Mouse (Mus musculus): ENCODE results near the gene Ccdc124. TPM values are rescaled to one million over a fixed set of nuclear protein-coding genes. Genes with fewer than 3 reads are reported as not detected.

The Ccdc124 gene
- 79.7 and 84.1 TPM in 2 replicates for polyA plus RNA-seq (2015; fragmentation: Nextera tagmentation; extraction: Ambion mirVana)

DNA sequence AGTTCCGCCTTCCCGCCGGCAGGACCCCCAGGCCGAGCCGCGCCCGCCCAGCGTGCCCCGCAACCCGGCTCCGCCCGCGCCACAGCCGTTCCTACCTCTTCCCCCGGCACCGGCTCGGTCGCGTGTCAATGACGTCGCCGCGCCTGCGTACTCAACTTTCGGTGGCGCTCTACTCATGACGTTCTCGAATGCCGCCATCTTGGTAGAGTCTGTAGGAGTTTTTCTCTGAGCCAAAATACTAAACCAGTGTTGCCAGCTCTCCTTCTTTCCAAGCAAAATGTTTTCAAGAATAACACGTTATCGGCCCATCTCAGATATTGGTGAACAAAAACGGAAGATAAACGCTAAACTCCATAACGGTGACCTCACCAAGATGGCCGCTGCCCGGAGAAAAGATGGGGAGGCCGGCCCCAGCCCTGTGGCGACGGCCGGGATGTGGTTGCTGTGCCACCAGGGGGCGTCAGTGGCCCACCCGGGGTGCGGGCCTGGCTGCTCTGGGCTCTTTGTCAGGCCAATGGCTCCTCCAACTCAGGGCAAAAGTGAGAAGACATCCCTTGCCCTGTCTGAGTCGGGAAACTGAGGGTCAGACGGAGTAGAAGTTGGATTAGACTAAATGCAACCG, at the start of gene Ccdc124:
Ccdc124 (minus strand) TSS at position 572 of the 622 bp plus-strand sequence.
- ATAC-seq (replicated peaks; ENCODE audit: insufficient number of reproducible peaks, insufficient read depth, low FRiP score, low read depth) = peak; percentile 85
- Histone ChIP-seq H3K9me3 (replicated peaks) (no peaks in the 10 kb centered on the region), H3K9ac (peak within 1 kb of the TSS; percentile 75), H3K4me2 (peak within 1 kb of the TSS; percentile 94), H3K27me3 (no peaks in the 10 kb centered on the region), H3K27ac (peak within 1 kb of the TSS; percentile 78), H3K4me3 (peak within 1 kb of the TSS; percentile 90), H3K36me3 (no peaks in the 10 kb centered on the region), H3K4me1 (replicated peaks) (peaks cover 23% of the 10 kb centered on the region)
- under 1% methylated on average over 46 of the region's 46 CpGs for WGBS

DNA sequence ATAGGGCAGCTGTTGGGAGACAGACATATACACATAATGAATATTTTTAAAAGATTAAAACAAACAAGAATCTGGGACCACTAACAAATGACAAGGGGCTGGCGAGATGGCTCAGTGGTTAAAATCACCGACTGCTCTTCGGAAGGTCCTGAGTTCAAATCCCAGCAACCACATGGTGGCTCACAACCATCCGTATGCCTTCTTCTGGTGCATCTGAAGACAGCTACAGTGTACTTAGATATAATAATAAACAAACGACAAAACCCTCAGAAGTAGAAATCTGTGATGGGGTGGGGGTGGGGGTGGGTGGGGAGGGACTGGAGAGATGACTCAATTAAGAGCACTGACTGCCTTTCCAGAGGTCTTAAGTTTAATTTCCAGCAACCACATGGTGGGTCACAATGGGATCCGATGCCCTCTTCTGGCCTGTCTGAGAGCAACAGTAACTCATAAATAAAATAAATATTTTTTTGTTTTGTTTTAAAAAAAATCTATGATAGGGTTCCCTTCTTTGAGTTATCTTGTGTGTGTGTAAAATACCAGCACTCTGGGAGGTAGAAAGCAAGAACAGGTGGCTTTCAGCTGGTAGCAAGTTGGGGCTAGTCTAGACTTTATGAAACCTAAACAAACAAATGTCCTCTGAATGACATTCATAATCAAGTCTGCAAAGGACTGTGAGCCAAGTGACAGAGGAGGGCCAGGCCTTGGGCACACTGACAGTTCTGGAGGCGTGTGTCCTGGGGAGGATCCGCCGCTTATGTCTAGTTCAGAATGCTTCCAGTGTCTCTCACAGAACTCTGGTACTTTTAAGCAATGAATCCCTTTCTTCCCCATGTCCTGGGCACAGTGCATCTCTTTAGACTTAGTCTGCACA, 46.6 kb upstream of the Ccdc124 start:
- no peak for ATAC-seq (replicated peaks; ENCODE audit: insufficient number of reproducible peaks, insufficient read depth, low FRiP score, low read depth)
- Histone ChIP-seq H3K9ac (no peak overlapping the region), H3K36me3 (peaks cover 35% of the 10 kb centered on the region), H3K27ac (no peak overlapping the region), H3K9me3 (replicated peaks) (no peaks in the 10 kb centered on the region), H3K4me3 (no peak overlapping the region), H3K4me1 (replicated peaks) (0 out of 2 replicates have a peak, but pooled peaks cover 3% of the 10 kb centered on the region), H3K27me3 (no peaks in the 10 kb centered on the region), H3K4me2 (no peak overlapping the region)
- WGBS = 81% methylated on average over 9 of the region's 9 CpGs

DNA sequence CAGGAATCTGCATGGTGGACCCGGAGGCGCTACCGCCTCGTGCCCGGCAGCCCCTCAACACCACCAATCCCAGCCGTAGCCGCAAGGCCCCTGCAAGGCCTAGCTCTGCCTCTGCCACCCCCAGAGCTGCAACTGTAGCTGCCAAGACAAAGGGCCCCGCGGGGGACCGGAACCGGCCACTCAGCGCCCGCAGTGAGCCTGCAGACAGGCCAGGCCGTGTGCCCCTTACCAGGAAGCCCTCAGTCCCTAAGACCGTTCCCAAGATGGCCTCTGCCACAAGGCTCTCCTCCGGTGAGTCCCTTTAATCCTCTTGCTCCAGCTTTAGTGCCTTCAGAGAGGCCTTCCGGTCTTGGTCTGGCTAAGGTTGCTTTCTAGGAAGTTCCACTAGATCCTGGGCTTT, 41.0 kb upstream of the Ccdc124 start:
- Histone ChIP-seq H3K4me2 (no peak overlapping the region), H3K4me3 (no peak overlapping the region), H3K4me1 (replicated peaks) (no peaks in the 10 kb centered on the region), H3K27me3 (no peaks in the 10 kb centered on the region), H3K9me3 (replicated peaks) (no peaks in the 10 kb centered on the region), H3K27ac (no peak overlapping the region), H3K9ac (no peak overlapping the region), H3K36me3 (peaks cover 70% of the 10 kb centered on the region)
- 94% methylated on average over 17 of the region's 17 CpGs for WGBS
- no peak for ATAC-seq (replicated peaks; ENCODE audit: insufficient number of reproducible peaks, insufficient read depth, low FRiP score, low read depth)

DNA sequence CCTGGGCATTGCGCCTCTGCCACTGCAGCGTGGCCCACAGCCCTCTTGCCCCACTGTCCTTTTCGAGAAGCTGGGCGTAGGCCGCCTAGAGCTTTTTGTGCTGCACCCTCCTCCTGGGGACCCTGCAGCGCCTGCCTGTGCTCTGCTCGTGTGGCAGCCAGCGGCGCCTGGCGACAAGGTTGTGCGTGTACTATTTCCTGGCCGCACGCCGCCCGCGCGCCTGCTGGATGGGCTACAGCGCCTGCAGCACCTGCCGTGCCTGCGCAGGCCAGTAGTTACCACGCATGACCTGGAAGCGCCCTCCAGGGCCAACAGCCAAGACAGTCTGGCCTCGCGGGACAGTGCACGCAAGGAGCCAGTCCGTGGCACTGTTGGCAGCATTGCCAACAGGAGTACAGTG, 39.8 kb upstream of the Ccdc124 start:
- Histone ChIP-seq H3K27ac (no peak overlapping the region), H3K9me3 (replicated peaks) (no peaks in the 10 kb centered on the region), H3K27me3 (no peaks in the 10 kb centered on the region), H3K4me2 (no peak overlapping the region), H3K4me3 (no peak overlapping the region), H3K36me3 (peaks cover 67% of the 10 kb centered on the region), H3K4me1 (replicated peaks) (no peaks in the 10 kb centered on the region), H3K9ac (no peak overlapping the region)
- 94% methylated on average over 26 of the region's 26 CpGs for WGBS
- ATAC-seq (replicated peaks; ENCODE audit: insufficient number of reproducible peaks, insufficient read depth, low FRiP score, low read depth) = no peak

DNA sequence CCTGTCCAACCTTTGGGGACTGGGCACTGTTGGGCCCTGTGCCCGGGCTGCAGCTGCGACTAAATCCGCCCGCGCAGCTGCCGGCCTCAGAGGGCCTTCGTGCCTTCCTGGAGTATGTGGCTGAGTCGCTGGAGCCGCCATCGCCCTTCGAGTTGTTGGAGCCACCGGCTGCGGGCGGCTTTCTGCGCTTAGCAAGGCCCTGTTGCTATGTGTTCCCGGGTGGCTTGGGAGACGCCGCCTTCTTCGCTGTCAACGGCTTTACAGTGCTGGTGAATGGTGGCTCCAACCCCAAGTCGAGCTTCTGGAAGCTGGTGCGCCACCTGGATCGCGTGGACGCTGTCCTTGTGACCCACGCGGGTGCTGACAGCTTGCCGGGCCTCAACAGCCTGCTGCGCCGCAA, 39.2 kb upstream of the Ccdc124 start:
- H3K36me3 ChIP-seq = peaks cover 61% of the 10 kb centered on the region
- H3K4me2 ChIP-seq = no peak overlapping the region
- H3K4me3 ChIP-seq = no peak overlapping the region
- H3K9ac ChIP-seq = no peak overlapping the region
- no peak overlapping the region for H3K27ac ChIP-seq
- H3K9me3 ChIP-seq (replicated peaks) = no peaks in the 10 kb centered on the region
- WGBS = 85% methylated on average over 30 of the region's 30 CpGs
- no peaks in the 10 kb centered on the region for H3K27me3 ChIP-seq
- ATAC-seq (replicated peaks; ENCODE audit: insufficient number of reproducible peaks, insufficient read depth, low FRiP score, low read depth) = no peak
- no peaks in the 10 kb centered on the region for H3K4me1 ChIP-seq (replicated peaks)

DNA sequence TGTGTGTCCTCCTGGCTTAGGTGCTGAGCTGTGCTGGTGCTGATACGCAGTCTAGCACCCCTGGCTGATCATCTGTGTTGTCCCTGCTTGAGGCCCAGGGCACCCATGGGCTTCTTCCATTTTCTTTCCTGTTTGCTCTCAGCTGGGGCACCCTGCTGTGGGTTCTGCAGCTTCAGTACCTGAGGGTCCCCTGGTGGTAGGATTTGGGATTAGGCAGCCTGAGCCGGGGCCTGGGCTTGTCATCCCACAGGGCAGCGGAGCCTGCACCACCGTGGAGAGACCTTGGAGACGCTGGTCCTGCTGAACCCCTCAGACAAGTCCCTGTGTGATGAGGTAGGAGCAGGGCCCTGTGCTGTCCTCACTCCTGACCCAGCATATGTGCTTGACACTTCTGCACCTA, 37.9 kb upstream of the Ccdc124 start:
- no peak overlapping the region for H3K9ac ChIP-seq
- no peaks in the 10 kb centered on the region for H3K9me3 ChIP-seq (replicated peaks)
- H3K36me3 ChIP-seq = peaks cover 49% of the 10 kb centered on the region
- H3K27me3 ChIP-seq = no peaks in the 10 kb centered on the region
- H3K4me1 ChIP-seq (replicated peaks) = peaks cover 13% of the 10 kb centered on the region
- WGBS = 77% methylated on average over 5 of the region's 5 CpGs
- no peak for ATAC-seq (replicated peaks; ENCODE audit: insufficient number of reproducible peaks, insufficient read depth, low FRiP score, low read depth)
- no peak overlapping the region for H3K4me3 ChIP-seq
- H3K4me2 ChIP-seq = no peak overlapping the region
- no peak overlapping the region for H3K27ac ChIP-seq

DNA sequence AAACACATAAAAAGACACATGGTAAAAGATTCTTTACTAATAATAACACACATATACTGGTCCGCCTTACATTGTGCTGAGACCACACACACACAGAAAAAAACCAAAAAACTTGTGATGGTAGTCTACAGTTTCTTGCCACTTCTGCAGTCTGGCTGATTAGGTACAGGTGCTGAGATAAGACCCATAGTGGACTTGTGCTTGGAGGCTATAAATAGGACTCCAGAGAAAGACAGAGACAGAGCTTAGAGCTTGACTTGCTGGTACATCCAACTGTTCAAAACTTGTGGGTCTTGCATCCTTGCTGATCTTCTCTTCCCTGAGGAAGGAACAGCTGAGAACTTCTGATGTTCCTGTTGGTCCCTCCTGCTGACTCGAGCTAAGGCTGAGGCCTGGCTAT, 33.8 kb upstream of the Ccdc124 start:
- Histone ChIP-seq H3K27ac (no peak overlapping the region), H3K4me3 (no peak overlapping the region), H3K4me1 (replicated peaks) (peaks cover 20% of the 10 kb centered on the region), H3K9ac (no peak overlapping the region), H3K36me3 (peaks cover 9% of the 10 kb centered on the region), H3K9me3 (replicated peaks) (no peaks in the 10 kb centered on the region), H3K4me2 (peak overlapping the region; percentile 75; the same call in 1 of the 2 replicates), H3K27me3 (no peaks in the 10 kb centered on the region; the same call in 1 of the 2 replicates)
- WGBS = 66% methylated on average over 2 of the region's 2 CpGs
- ATAC-seq (replicated peaks; ENCODE audit: insufficient number of reproducible peaks, insufficient read depth, low FRiP score, low read depth) = no peak

DNA sequence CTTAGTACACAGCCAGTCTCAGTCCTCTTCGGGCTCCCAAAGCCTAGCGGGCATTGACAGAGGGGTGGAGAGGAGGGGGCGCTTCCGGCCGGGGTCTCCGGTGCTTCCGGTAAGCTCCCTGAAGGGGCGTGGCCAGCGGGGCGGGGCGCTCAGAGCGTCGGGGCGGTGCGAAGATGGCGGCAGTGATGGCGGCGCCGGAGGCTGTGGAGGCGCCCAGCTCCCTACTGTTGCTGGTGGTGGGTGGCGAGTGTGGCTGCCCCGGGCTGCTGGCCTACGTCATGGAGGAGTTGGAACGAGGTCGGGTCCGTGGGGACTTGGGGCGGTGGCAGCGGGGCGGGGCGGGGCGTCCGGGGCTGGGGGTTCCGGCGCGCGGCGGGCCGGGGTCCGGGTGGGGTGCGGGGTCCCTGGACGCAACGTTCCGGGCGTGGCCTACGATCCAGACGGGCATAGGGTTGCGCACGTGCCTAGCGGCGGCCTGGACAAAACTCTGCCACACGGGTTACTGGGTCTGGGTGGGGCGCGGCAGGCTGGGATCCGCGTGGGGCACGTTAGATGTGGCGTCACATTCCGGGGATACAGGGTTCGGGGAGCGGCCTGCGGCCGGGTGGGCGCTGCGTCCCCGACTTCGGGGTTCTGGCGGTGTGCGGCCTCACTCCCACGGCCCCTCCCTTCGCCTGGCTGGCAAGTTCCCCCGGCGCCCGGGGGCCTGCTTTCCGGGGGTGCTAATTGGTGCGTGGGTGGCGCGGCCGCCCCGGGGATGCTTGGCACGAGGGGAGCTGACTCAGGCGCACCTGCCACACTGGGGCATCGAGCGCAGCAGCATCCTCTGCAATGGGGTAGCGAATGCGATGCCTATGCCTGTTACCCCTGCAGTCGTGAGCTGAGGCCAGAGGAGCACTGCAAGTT, 32.3 kb upstream of the Ccdc124 start, which contains the start of gene Map1s:
Map1s (plus strand) TSS at position 102 of the 906 bp plus-strand sequence.
- Histone ChIP-seq H3K27me3 (no peaks in the 10 kb centered on the region; the same call in 1 of the 2 replicates), H3K4me1 (replicated peaks) (peaks cover 20% of the 10 kb centered on the region), H3K36me3 (no peaks in the 10 kb centered on the region), H3K4me2 (peak within 1 kb of the TSS; percentile 75), H3K27ac (peak within 1 kb of the TSS; percentile 93), H3K9me3 (replicated peaks) (no peaks in the 10 kb centered on the region), H3K9ac (peak within 1 kb of the TSS; percentile 84), H3K4me3 (peak within 1 kb of the TSS; percentile 83)
- under 1% methylated on average over 86 of the region's 86 CpGs for WGBS
- ATAC-seq (replicated peaks; ENCODE audit: insufficient number of reproducible peaks, insufficient read depth, low FRiP score, low read depth) = peak; percentile 87

DNA sequence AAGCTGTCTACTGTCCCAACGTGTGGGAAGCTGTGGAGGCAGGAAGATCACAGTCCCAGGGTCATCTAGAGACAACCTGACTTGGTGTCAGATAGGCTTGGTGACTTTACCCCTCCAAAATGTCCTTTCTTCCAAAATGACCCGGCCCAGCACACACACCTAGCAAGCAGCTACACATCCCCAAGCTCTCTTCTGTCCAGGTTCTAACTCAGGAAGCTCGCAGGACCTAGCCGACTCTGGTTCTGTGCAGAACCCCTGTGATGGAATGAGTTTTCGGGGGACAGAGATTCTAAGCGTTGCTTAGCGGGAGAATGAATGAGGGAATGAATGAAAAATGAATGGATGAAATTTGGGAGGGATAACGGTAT, 31.7 kb upstream of the Ccdc124 start:
- Histone ChIP-seq H3K9ac (peak overlapping the region; percentile 84), H3K4me2 (peak overlapping the region; percentile 75), H3K27ac (peak overlapping the region; percentile 93), H3K36me3 (no peaks in the 10 kb centered on the region), H3K27me3 (no peaks in the 10 kb centered on the region; the same call in 1 of the 2 replicates), H3K4me1 (replicated peaks) (peaks cover 20% of the 10 kb centered on the region), H3K4me3 (peak overlapping the region; percentile 83), H3K9me3 (replicated peaks) (no peaks in the 10 kb centered on the region)
- WGBS = 17% methylated on average over 8 of the region's 8 CpGs
- ATAC-seq (replicated peaks; ENCODE audit: insufficient number of reproducible peaks, insufficient read depth, low FRiP score, low read depth) = no peak; the same call in 1 of the 2 replicates

DNA sequence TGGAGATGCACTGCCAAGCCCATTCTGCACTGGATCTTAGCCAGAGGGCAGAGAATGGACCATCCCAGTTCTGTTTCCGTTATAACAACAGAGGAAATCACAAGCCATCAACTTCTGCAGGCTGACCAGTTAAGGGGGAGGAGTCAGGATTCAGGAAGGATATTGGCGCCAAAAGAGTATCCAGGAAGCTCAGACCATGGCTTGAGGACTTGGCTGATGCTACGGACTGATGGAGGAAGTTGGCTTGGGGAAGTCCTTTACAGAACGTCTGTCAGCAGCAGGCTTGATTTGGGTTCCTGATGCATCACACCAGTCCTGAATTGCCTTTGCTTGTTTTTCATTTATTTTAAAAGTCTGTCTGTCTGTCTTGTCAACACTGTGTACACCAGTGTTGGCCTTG, 30.8 kb upstream of the Ccdc124 start:
- Histone ChIP-seq H3K27me3 (no peaks in the 10 kb centered on the region; the same call in 1 of the 2 replicates), H3K4me3 (no peak overlapping the region), H3K9me3 (replicated peaks) (no peaks in the 10 kb centered on the region), H3K4me1 (replicated peaks) (peaks cover 20% of the 10 kb centered on the region), H3K27ac (0 out of 2 replicates have a peak overlapping the region, but pooled peaks have one; percentile 15), H3K4me2 (no peak overlapping the region), H3K9ac (no peak overlapping the region), H3K36me3 (no peaks in the 10 kb centered on the region)
- no peak for ATAC-seq (replicated peaks; ENCODE audit: insufficient number of reproducible peaks, insufficient read depth, low FRiP score, low read depth)
- WGBS = 40% methylated on average over 4 of the region's 4 CpGs

DNA sequence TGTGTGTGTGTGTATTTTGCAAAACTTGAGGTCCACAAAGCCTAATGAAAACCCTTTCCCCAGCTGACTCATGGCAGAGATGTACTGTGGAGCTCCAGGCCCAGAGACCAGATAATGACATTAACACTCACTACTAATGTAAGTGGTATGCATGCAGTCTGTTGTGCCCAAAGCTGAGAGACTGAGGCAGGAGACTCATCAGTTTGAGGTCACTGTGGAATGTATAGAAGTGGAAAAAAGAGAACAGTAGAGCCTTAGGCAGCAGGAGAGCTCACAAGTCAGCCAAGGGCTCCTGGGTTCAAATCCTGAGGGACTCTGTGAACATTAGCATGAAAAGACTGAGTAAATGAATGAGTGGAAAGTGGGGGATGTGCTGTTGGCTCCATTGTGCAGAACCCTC, 29.8 kb upstream of the Ccdc124 start:
- no peak for ATAC-seq (replicated peaks; ENCODE audit: insufficient number of reproducible peaks, insufficient read depth, low FRiP score, low read depth)
- Histone ChIP-seq H3K4me1 (replicated peaks) (peaks cover 21% of the 10 kb centered on the region), H3K4me3 (no peak overlapping the region), H3K4me2 (no peak overlapping the region), H3K9ac (no peak overlapping the region), H3K9me3 (replicated peaks) (no peaks in the 10 kb centered on the region), H3K27ac (no peak overlapping the region), H3K36me3 (no peaks in the 10 kb centered on the region), H3K27me3 (no peaks in the 10 kb centered on the region; the same call in 1 of the 2 replicates)
